Mouse (Mus musculus) adrenal gland, postnatal 0 days (tissue): ENCODE data around the gene Gm5168. TPM values are rescaled to one million over a fixed set of nuclear protein-coding genes. Genes with fewer than 3 reads are reported as not detected.

Experiments used
- polyA plus RNA-seq: library from polyadenylated mRNA; unstranded; fragments of >200 nt; fragmentation: Nextera tagmentation; extraction: Ambion mirVana; gene quantifications from 2 replicates; pipeline ENCODE4 v1.2.1, GENCODE M21; 2015

Gm5168 gene
- not detected in 2 replicates for polyA plus RNA-seq

GRCm38 (mm10) chrX:26050941-26051340 lies at the start of gene Gm5168:
Gene Gm5168, minus strand, starts transcription at chrX:26051041.

Other genes starting within 250 kb of the Gm5168 start
- not detected in 2 replicates for gene Gm2012, start 180.3 kb upstream of the Gm5168 start, polyA plus RNA-seq